Mouse (Mus musculus): Measurements from ENCODE around the gene Junb. TPM values are rescaled to one million over a fixed set of nuclear protein-coding genes. Genes with fewer than 3 reads are reported as not detected.

The Junb gene
- total RNA-seq, 2 experiments from 2014 or later: 9.4 to 12.5 TPM

DNA sequence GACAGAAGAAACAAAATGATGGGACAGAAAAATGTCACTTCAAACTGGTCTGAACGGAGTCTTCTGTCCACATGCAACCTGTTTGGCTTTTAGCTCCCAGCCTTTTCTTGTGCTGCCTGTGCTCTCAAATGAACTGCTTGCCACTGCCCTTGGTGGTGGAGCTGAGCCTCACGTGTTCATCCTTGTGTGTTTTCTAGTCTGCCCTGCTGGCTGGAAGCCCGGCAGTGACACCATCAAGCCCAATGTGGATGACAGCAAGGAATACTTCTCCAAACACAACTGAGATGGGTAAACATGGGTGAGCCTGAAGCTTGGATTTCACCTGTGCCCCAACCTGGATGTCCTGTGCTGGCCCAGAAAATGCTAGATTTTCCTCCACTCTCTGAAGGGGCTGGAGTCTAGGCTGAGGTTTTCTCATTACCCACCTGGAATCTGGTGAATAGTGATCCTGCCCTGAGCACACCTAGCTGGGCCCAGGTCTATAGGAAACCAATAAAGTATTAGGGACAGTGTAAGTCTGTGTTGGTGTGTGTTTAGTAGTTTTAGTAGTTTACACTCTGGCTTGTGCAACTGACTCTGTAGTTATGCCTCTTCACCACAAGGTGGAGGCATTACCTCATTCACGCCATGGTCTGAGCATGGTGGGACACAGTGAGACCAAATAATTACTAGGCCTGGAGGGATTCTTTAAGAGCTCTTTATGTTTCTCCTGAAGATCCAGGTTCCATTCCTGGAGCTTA lies 4.5 kb downstream of the Junb start:
- DNase-seq (ENCODE audit: low spot score): peak; percentile 72

DNA sequence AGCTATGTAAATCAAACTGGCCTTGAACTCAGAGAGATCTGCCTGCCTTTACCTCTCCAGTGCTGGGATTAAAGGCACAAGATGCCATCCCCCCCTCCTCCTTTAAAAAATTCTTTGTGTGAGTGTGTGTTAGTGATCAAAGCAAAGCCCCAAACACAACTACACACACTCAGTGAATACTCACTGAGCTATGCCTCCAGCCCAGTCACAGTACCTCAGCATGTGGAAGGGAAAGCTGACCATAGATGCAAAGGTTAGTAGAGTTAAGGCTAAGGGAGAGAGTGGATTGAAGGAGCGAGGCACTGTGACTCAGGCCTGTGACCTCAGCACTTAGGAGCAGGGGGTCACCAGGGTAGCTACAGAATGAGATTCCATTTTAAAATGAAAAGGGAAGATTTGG lies 5.4 kb downstream of the Junb start:
- DNase-seq (ENCODE audit: low spot score): no peak

DNA sequence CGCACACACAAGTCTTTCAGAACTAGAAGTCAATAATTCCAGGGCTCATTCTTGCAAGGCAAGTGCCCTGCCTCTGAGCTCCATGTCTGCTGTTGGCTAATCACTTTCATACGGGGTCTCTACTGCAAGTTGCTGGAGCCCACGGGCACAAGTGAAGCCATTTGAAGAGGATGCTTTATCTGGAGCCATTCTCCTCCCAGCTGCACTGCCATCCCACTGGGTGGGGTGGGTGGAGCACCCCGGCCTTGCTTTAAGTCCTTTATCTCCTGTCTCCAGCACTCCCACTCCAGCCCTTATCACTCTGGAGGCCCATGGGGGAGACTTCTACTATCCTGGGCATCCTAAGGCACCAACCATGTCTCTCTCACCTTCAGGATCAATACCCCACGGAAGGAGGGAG lies 7.6 kb downstream of the Junb start:
- DNase-seq (ENCODE audit: low spot score): no peak

DNA sequence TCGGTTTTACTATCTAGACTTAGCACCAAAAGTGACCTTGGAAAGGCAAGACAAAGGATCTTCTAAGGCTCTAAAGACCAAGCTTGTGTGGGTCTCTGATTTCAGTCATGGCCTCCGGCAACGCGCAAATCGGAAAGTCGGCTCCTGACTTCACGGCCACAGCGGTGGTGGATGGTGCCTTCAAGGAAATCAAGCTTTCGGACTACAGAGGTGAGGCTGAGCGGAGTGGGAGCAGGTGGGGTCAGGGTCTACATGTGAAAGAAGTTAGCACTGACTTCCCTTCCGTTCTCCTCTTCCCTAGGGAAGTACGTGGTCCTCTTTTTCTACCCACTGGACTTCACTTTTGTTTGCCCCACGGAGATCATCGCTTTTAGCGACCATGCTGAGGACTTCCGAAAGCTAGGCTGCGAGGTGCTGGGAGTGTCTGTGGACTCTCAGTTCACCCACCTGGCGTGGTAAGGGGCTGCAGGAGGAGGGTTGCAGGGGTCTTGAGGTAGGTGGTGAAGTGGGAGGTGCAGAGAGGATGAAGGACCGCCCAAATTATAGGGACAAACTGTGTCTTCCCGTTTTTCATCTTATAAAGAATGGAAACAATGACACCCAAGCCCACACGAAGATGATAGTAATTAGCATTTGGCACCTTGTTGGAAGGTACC lies 8.3 kb downstream of the Junb start:
- no peak for DNase-seq (ENCODE audit: low spot score)

DNA sequence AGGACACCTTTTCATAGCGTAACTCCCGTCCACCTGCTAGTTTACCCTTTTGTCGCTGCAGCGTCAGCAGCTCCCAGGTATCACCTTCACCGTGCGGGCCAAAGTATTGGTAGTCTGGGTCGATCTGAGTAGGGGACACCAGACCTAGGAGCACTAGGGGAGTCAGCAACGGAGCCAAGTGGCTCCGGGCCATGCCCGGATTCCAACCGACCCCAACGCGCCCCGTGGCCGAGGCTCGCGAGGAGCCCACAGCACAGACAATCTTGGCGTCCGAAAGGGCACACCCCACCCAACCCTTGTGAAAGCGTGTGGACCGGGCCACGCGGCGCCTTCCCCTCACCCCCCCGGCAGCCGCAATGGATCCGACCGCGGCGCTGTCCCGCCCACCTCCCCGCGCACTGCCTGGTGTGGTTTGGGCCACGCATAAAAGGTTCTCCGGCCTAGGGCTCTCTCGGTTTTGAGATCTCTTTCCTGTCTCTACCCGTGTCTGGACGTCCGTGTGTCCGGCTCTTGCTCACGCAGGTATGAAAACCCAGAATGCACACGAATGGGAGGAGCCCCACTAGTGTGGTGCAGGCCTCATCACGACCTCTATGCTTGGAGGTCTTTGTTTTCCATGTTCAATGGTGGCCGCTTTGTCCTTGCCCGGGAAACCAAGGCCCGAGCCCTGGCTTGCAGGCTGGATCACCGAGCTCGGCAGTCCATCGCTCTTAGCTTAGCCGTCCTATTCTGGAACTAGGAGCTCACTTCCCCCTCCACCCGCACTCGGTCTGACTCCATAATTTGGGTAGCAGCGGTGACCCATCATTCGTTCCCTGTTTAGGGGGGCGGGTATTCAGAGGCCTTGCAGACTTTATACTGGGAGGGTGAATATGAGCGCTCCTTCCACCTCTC lies 9.0 kb downstream of the Junb start, which contains the start of the genes Gm49661, Prdx2 and Rnaseh2a:
TSS of gene Gm49661 (minus strand) at position 193 of the 894 bp plus-strand sequence.
TSS of gene Prdx2 (plus strand) at position 347 of the 894 bp plus-strand sequence.
TSS of gene Rnaseh2a (minus strand) at position 527 of the 894 bp plus-strand sequence.
- peak; percentile 60 for DNase-seq (ENCODE audit: low spot score)

DNA sequence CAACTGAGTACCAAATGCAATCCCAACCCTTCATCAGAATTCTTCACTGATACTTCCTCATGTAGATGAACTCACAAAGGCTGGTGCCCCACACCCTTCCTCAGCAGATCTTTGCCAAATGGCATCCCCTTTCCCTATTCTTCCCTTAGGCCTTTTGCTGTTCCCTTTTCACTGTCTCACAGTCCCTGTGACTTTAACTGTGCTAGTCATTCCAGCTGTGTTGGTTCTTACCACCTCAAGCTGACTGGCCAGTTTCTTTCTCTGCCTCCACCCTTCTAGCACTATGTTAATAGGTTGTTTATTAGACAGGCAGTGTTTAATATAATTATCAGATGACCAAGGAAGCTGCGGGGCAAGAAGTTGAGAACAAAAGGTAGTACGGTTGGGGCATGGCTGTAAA lies 9.9 kb downstream of the Junb start:
- DNase-seq (ENCODE audit: low spot score): no peak

DNA sequence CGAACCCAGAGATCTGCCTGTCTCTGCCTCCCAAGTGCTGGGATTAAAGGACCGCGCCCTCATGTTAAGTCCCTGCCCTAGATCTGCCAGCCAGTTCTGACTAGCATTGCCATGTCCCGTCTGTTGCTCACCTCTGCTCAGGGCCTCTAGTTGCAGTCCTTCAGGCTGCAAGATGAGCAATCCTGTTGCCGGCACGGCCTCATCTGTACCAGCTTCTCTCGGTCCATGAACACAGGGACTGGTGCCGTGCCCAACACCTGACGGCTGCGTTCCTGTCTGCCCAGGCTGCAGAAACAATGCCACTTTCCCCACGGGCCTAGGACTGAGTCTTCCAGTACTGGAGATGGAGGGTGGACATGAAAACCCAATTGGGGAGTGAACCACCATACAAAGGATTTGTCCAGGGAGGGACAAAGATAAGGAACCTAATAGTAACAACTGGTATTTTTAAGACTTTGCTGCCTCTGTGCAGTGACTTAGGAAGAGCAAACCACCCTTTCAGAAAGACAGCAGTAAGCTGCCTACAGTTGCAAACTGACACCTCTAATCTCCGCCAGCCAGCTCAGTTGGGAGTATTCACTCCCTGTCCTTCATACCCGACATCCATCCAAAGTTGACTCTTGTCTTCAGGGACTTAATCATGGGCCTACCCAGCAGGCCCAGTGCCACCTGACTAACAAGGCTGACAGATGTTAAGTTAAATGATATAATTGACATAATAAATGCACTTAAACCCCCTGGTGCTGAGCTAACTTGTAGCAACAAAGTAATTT lies 10.8 kb downstream of the Junb start:
- DNase-seq (ENCODE audit: low spot score): no peak

DNA sequence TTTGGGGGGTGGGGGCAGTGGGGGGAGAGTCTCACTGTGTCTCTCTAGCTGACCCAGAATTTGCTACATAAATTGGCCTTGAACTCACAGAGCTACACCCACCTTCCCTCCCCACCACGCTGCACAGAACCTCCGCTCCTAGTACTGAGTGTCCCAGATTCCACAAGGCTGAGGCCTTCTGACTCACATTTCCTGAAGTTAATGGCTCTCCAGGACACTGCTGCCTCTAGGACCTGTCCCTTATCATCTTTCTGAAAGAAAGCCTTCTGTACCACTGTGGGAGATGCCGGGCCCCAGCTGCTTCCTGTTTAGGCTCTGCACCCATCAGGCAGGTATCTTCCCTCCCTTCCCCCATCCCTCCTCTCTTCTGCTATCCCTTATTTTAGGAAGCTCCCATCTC lies 11.9 kb downstream of the Junb start:
- DNase-seq (ENCODE audit: low spot score): no peak

GRCm38 (mm10) chr8:84965731-84966291 lies 12.7 kb downstream of the Junb start:
- DNase-seq (ENCODE audit: low spot score): peak; percentile 94

DNA sequence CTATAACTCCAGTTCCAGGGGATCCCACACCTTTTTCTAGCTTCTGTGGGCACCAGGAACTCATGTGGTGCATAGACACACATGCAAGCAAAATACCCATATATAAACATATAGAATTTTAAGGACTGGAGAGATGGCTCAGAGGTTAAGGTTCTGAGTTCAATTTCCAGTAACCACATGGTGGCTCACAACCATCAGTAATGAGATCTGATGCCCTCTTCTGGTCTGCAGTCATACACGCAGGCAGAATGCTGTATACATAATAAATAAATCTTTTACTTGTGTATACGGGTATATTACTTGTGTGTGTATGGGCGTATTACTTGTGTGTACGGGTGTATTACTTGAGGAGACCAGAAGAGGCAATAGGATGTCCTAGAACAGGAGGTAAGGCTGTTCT lies 14.6 kb downstream of the Junb start:
- DNase-seq (ENCODE audit: low spot score): no peak

DNA sequence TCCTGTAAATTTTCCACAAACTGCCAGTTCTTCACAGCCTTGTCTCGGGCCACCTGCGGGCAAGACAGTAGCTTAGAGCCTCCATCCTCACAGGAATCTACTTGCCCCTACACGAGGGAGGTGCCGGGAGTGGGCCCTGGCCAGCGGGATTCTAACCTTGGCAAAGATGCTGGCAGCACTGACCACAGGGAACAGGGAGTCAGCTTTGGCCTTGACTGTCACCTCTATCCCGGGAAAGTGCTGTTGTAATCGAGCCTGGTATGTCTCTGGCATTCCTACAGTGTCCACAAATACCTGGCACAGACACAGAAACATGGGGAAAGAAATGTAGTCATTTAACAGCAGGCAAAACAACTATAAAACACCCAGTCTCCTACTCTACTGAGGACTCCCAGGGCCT lies 18.7 kb downstream of the Junb start:
- no peak for DNase-seq (ENCODE audit: low spot score)

- DNase-seq (ENCODE audit: low spot score): peak; percentile 61
Measured at GRCm38 (mm10) chr8:84956768-84957167, 21.8 kb downstream of the Junb start.

DNA sequence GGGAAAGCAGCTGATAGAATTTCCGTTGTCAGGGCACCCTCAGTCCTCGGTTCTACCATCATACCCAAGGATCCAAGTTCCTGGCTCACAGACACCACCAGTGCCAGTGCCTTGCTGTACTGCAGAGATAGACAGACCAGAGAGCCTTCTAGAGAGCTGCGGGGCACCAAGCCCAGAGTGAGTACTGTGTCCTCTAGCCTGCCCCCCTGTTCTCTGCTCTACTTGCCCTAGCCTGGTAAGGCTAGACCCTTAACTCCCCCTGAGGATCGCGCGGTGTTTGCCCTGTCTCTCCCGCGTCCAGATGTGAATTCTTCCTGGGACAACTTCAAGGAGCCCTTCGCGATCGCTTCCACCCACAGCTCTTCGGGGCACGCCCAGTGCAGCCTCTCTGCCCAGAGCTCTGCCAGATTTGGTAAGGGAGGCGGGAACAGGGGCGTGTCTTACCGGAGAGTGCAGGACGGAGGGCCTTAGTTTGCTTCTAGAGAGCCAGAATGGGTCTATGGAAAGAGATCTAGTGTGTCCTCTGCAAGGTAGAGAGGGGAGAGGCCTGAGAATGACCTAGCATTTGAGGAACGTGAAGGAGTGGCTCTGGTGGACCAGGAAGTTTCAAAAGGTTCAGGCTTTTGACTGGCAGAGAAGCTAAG lies 25.8 kb downstream of the Junb start:
- peak; percentile 47 for DNase-seq (ENCODE audit: low spot score)

GRCm38 (mm10) chr8:84949753-84950152 lies 28.8 kb downstream of the Junb start:
- no peak for DNase-seq (ENCODE audit: low spot score)

DNA sequence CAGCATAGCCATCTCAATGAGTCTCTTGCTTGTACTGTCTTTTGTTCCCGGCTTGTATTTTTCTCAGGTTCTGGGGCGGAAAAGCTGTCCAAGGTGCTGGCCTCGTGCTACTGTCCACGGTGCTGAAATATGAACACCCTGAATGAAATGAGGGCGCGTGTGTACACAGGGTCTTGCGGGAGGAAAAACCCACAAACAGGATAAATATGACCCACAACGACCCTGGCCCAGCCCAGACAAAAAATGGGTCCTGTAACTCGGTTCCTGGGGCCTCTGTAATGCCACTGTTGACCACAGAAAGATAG lies 31.3 kb downstream of the Junb start:
- DNase-seq (ENCODE audit: low spot score): no peak

GRCm38 (mm10) chr8:84946528-84947240 lies 31.8 kb downstream of the Junb start, which contains the start of gene Rtbdn:
Rtbdn (plus strand) TSS chr8:84946991.
- DNase-seq (ENCODE audit: low spot score): no peak

DNA sequence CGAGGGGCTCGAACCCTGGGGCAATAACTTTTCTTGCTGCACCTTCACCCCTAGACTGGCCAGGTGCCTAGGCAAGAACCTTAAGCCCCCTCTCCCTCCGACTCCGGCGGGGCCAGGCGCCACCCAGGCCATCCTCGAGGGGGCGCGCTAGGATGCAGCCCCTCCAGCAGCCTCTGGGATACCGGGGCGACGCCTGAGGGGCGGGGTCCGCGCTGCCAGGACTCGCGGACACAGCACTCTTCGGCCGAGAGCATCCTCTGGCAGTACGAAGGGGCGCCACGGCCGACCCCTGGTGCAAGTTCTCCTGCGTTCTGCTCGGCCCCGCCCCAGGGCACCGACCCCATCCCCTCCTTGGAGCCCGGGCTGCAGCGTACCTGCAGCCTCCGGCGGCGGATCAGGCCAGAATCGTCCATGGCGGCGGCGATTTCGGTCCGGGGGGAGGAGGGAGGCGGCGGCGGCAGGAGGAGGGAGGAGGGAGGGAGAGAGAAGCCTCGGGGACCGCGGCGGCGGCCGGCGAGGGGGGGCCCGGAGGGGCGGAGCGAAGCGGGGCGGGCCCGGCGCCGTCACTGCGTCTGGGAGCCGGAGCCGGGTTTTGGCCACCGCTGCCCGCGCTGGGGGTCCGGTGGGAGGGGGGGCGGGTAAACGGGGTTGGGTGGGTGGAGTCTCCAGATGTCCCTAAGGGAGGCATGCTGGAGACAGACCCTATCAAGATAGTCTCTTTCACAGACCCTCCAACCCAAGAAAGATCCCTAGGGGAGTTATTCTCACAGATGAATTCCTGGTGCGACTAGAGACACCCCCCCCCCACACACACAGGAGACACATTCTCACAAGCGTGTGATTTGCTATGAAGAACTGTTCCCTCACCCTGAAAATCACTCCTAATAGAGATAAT lies 32.6 kb downstream of the Junb start:
- no peak for DNase-seq (ENCODE audit: low spot score)

GRCm38 (mm10) chr8:84945235-84945632 lies 33.3 kb downstream of the Junb start:
- DNase-seq (ENCODE audit: low spot score): no peak

Data from gastrocnemius, adult 18-20 months (tissue).